Mouse (Mus musculus): ENCODE data around the gene Fam214b. TPM values are rescaled to one million over a fixed set of nuclear protein-coding genes. Genes with fewer than 3 reads are reported as not detected.

The Fam214b gene
- 6.6 and 9.3 TPM in 2 replicates for polyA plus RNA-seq (2015; fragmentation: Nextera tagmentation; extraction: Ambion mirVana)

GRCm38 (mm10) chr4:43045659-43046302 lies at the start of gene Fam214b:
Gene Fam214b, minus strand, starts transcription at chr4:43046220.

GRCm38 (mm10) chr4:43058753-43059654 lies 13.0 kb upstream of the Fam214b start, which contains the start of gene Unc13b:
Gene Unc13b, plus strand, starts transcription at chr4:43058953.

GRCm38 (mm10) chr4:43031237-43031995 lies 14.6 kb downstream of the Fam214b start, which contains the start of gene Stoml2:
Gene Stoml2, minus strand, starts transcription at chr4:43031710.

GRCm38 (mm10) chr4:43025084-43025960 lies 20.7 kb downstream of the Fam214b start, which contains the start of gene Pigo:
Gene Pigo, minus strand, starts transcription at chr4:43025819.

GRCm38 (mm10) chr4:43010161-43011038 lies 35.6 kb downstream of the Fam214b start, which contains the start of gene Fancg:
Gene Fancg, minus strand, starts transcription at chr4:43010506.

GRCm38 (mm10) chr4:43000141-43000986 lies 45.7 kb downstream of the Fam214b start, which contains the start of gene Vcp:
Gene Vcp, minus strand, starts transcription at chr4:43000507.

Other genes with a start within 250 kb of the Fam214b start
- 0.05 TPM in 2 replicates for gene Fam205a1, start 192.3 kb downstream of the Fam214b start, polyA plus RNA-seq (2015; fragmentation: Nextera tagmentation; extraction: Ambion mirVana)
- 0.08 TPM in 1 of 2 replicates, not detected in the other for gene Gm12394, start 189.4 kb downstream of the Fam214b start, polyA plus RNA-seq (2015; fragmentation: Nextera tagmentation; extraction: Ambion mirVana)
- 0.27 and 0.35 TPM in 2 replicates for gene Fam205c, start 172.0 kb downstream of the Fam214b start, polyA plus RNA-seq (2015; fragmentation: Nextera tagmentation; extraction: Ambion mirVana)
- gene Phf24, start 129.6 kb downstream of the Fam214b start, polyA plus RNA-seq (2015; fragmentation: Nextera tagmentation; extraction: Ambion mirVana): 1.5 and 2.0 TPM in 2 replicates
- 27.3 and 35.8 TPM in 2 replicates for gene Dnajb5, start 96.4 kb downstream of the Fam214b start, polyA plus RNA-seq (2015; fragmentation: Nextera tagmentation; extraction: Ambion mirVana)
- gene 1700022I11Rik, start 76.6 kb downstream of the Fam214b start, polyA plus RNA-seq (2015; fragmentation: Nextera tagmentation; extraction: Ambion mirVana): 0.45 and 0.46 TPM in 2 replicates
- 282 and 308 TPM in 2 replicates for gene Vcp, start 45.7 kb downstream of the Fam214b start, polyA plus RNA-seq (2015; fragmentation: Nextera tagmentation; extraction: Ambion mirVana)
- 3.8 and 4.9 TPM in 2 replicates for gene Fancg, start 35.7 kb downstream of the Fam214b start, polyA plus RNA-seq (2015; fragmentation: Nextera tagmentation; extraction: Ambion mirVana)
- 6.9 and 8.6 TPM in 2 replicates for gene Pigo, start 20.4 kb downstream of the Fam214b start, polyA plus RNA-seq (2015; fragmentation: Nextera tagmentation; extraction: Ambion mirVana)
- gene Stoml2, start 14.5 kb downstream of the Fam214b start, polyA plus RNA-seq (2015; fragmentation: Nextera tagmentation; extraction: Ambion mirVana): 168 and 170 TPM in 2 replicates
- 3.6 and 3.7 TPM in 2 replicates for gene Unc13b, start 12.7 kb upstream of the Fam214b start, polyA plus RNA-seq (2015; fragmentation: Nextera tagmentation; extraction: Ambion mirVana)
- gene Atp8b5, start 220.9 kb upstream of the Fam214b start, polyA plus RNA-seq (2015; fragmentation: Nextera tagmentation; extraction: Ambion mirVana): 0.25 and 0.42 TPM in 2 replicates

Measured in urinary bladder, postnatal 0 days (tissue).